Mouse (Mus musculus) heart, adult 11 months (tissue): ENCODE measurements around the gene Nupl2.

Experiments used
- DNase-seq: peaks from one replicate; pipeline ENCODE4 v3.0.0; 2022

The Nupl2 gene

GRCm38 (mm10) chr5:24164789-24165445, at the start of gene Nupl2:
Gene Nupl2 (plus strand): TSS chr5:24164963.
- peak; percentile 99 for DNase-seq

- DNase-seq = no peak
These were observed 42.5 kb upstream of the Nupl2 start for GRCm38 (mm10) chr5:24122221-24122620.

GRCm38 (mm10) chr5:24124175-24124574, 40.6 kb upstream of the Nupl2 start:
- DNase-seq = no peak

- no peak for DNase-seq
These were observed 40.0 kb upstream of the Nupl2 start for GRCm38 (mm10) chr5:24124579-24125276.

GRCm38 (mm10) chr5:24125910-24126636, 38.7 kb upstream of the Nupl2 start:
- DNase-seq = no peak

GRCm38 (mm10) chr5:24126967-24127366, 37.8 kb upstream of the Nupl2 start:
- DNase-seq = no peak

GRCm38 (mm10) chr5:24146964-24147363, 17.8 kb upstream of the Nupl2 start:
- no peak for DNase-seq

GRCm38 (mm10) chr5:24152199-24152598, 12.6 kb upstream of the Nupl2 start:
- DNase-seq = no peak

GRCm38 (mm10) chr5:24156774-24157173, 8.0 kb upstream of the Nupl2 start:
- no peak for DNase-seq

GRCm38 (mm10) chr5:24167263-24167662, 2.5 kb downstream of the Nupl2 start:
- DNase-seq = no peak

GRCm38 (mm10) chr5:24169881-24170280, 5.1 kb downstream of the Nupl2 start:
- DNase-seq = peak; percentile 39

- DNase-seq = peak; percentile 60
These were observed 7.3 kb downstream of the Nupl2 start for GRCm38 (mm10) chr5:24172092-24172491.

GRCm38 (mm10) chr5:24181514-24182295, 16.9 kb downstream of the Nupl2 start:
- DNase-seq = peak; percentile 89

- DNase-seq = peak; percentile 91
These were observed 17.6 kb downstream of the Nupl2 start for GRCm38 (mm10) chr5:24182296-24182734.

GRCm38 (mm10) chr5:24183096-24183495, 18.3 kb downstream of the Nupl2 start:
- peak; percentile 61 for DNase-seq

- peak; percentile 76 for DNase-seq
These were observed 19.2 kb downstream of the Nupl2 start for GRCm38 (mm10) chr5:24184011-24184410.

GRCm38 (mm10) chr5:24188476-24188875, 23.7 kb downstream of the Nupl2 start:
- peak; percentile 68 for DNase-seq

GRCm38 (mm10) chr5:24191821-24192220, 27.1 kb downstream of the Nupl2 start:
- DNase-seq = peak; percentile 40

GRCm38 (mm10) chr5:24201006-24201405, 36.2 kb downstream of the Nupl2 start:
- peak; percentile 16 for DNase-seq

GRCm38 (mm10) chr5:24202492-24202891, 37.7 kb downstream of the Nupl2 start:
- peak; percentile 82 for DNase-seq

- DNase-seq = peak; percentile 56
These were observed 38.5 kb downstream of the Nupl2 start for GRCm38 (mm10) chr5:24203266-24203665.

GRCm38 (mm10) chr5:24207965-24208364, 43.2 kb downstream of the Nupl2 start:
- no peak for DNase-seq

GRCm38 (mm10) chr5:24208505-24208904, 43.7 kb downstream of the Nupl2 start:
- no peak for DNase-seq
